Mouse (Mus musculus): Measurements from ENCODE around the gene 9130213A22Rik. TPM values are rescaled to one million over a fixed set of nuclear protein-coding genes. Genes with fewer than 3 reads are reported as not detected.

Gene 9130213A22Rik
- polyA plus RNA-seq, 1 experiment from 2014 or later, result 0.29 TPM

DNA sequence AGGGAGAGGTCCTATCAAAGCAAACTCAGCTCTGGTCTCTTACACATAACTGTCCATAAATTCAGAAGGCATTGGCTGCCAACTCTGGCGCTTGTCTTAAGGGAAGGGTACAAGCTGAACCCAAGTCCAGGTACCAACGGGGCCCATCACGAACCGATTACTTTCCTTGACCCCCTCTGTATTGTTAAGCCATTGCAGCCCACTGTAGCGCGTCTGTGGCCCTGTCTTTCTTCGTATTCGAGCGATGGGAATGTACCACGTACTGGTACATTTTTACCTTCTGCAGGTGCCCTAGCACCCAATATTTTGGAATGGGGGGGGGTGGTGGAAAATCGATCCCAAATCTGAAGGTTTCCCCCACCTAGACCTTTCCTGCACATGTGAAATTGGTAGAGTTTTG is 50.2 kb downstream of the 9130213A22Rik start:
- 88% methylated on average over 11 of the region's 11 CpGs for WGBS
- Histone ChIP-seq H3K9me3 (replicated peaks) (no peaks in the 10 kb centered on the region), H3K4me3 (peak overlapping the region; percentile 43), H3K36me3 (no peaks in the 10 kb centered on the region), H3K27ac (peak overlapping the region; percentile 93), H3K4me1 (peaks cover 41% of the 10 kb centered on the region), H3K27me3 (ENCODE audit: low read depth, poor library complexity, severe bottlenecking) (no peaks in the 10 kb centered on the region)
- no peak for DNase-seq (ENCODE audit: low spot score)

GRCm38 (mm10) chr11:69071262-69071661 is 51.1 kb downstream of the 9130213A22Rik start:
- DNase-seq (ENCODE audit: low spot score), result no peak
- Histone ChIP-seq H3K4me3 (peak overlapping the region; percentile 74), H3K4me1 (peaks cover 50% of the 10 kb centered on the region), H3K9me3 (replicated peaks) (no peaks in the 10 kb centered on the region), H3K27ac (peak overlapping the region; percentile 91), H3K36me3 (no peaks in the 10 kb centered on the region), H3K27me3 (ENCODE audit: low read depth, poor library complexity, severe bottlenecking) (no peaks in the 10 kb centered on the region)
- 23% methylated on average over 9 of the region's 9 CpGs for WGBS

GRCm38 (mm10) chr11:69070590-69071222 is 51.7 kb downstream of the 9130213A22Rik start, which contains the start of gene Tmem107:
Gene Tmem107, plus strand, starts transcription at chr11:69070806.
- H3K36me3 ChIP-seq, result no peaks in the 10 kb centered on the region
- WGBS, result under 1% methylated on average over 47 of the region's 47 CpGs
- H3K4me1 ChIP-seq, result peaks cover 55% of the 10 kb centered on the region

GRCm38 (mm10) chr11:69070093-69070492 is 52.3 kb downstream of the 9130213A22Rik start:
- H3K9me3 ChIP-seq (replicated peaks), result no peaks in the 10 kb centered on the region
- peak overlapping the region; percentile 74 for H3K4me3 ChIP-seq
- H3K27ac ChIP-seq, result peak overlapping the region; percentile 91
- no peaks in the 10 kb centered on the region for H3K27me3 ChIP-seq (ENCODE audit: low read depth, poor library complexity, severe bottlenecking)
- no peak for DNase-seq (ENCODE audit: low spot score)
- peaks cover 58% of the 10 kb centered on the region for H3K4me1 ChIP-seq
- H3K36me3 ChIP-seq, result no peaks in the 10 kb centered on the region
- WGBS, result 1% methylated on average over 13 of the region's 13 CpGs

More at GRCm38 (mm10) chr11:69070590-69071222, 51.7 kb downstream of the 9130213A22Rik start, which contains the start of gene Tmem107:
- Histone ChIP-seq H3K27me3 (ENCODE audit: low read depth, poor library complexity, severe bottlenecking) (no peaks in the 10 kb centered on the region), H3K4me3 (peak within 1 kb of the TSS; percentile 74), H3K9me3 (replicated peaks) (no peaks in the 10 kb centered on the region), H3K27ac (peak within 1 kb of the TSS; percentile 91)
- DNase-seq (ENCODE audit: low spot score), result peak; percentile 94

Other genes with a start within 250 kb of the 9130213A22Rik start
- 0.04 and 0.09 TPM in 2 replicates for gene Rnf222, start 234.0 kb downstream of the 9130213A22Rik start, polyA plus RNA-seq (2016; fragmentation: Nextera tagmentation; extraction: Ambion mirVana)
- 1,058 and 1,266 TPM in 2 replicates for gene Rpl26, start 221.0 kb downstream of the 9130213A22Rik start, polyA plus RNA-seq (2016; fragmentation: Nextera tagmentation; extraction: Ambion mirVana)
- gene Odf4, start 195.5 kb downstream of the 9130213A22Rik start, polyA plus RNA-seq (2016; fragmentation: Nextera tagmentation; extraction: Ambion mirVana), result not detected in 2 replicates
- 8.0 and 9.0 TPM in 2 replicates for gene Arhgef15, start 165.1 kb downstream of the 9130213A22Rik start, polyA plus RNA-seq (2016; fragmentation: Nextera tagmentation; extraction: Ambion mirVana)
- 2.4 and 3.2 TPM in 2 replicates for gene Slc25a35, start 154.5 kb downstream of the 9130213A22Rik start, polyA plus RNA-seq (2016; fragmentation: Nextera tagmentation; extraction: Ambion mirVana)
- gene Rangrf, start 147.4 kb downstream of the 9130213A22Rik start, polyA plus RNA-seq (2016; fragmentation: Nextera tagmentation; extraction: Ambion mirVana), result 88.6 and 115 TPM in 2 replicates
- gene Pfas, start 114.1 kb downstream of the 9130213A22Rik start, polyA plus RNA-seq (2016; fragmentation: Nextera tagmentation; extraction: Ambion mirVana), result 66.5 and 70.0 TPM in 2 replicates
- gene Ctc1, start 106.7 kb downstream of the 9130213A22Rik start, polyA plus RNA-seq (2016; fragmentation: Nextera tagmentation; extraction: Ambion mirVana), result 103 and 104 TPM in 2 replicates
- 214 and 217 TPM in 2 replicates for gene Aurkb, start 76.9 kb downstream of the 9130213A22Rik start, polyA plus RNA-seq (2016; fragmentation: Nextera tagmentation; extraction: Ambion mirVana)
- gene Borcs6, start 62.9 kb downstream of the 9130213A22Rik start, polyA plus RNA-seq (2016; fragmentation: Nextera tagmentation; extraction: Ambion mirVana), result 5.3 and 6.0 TPM in 2 replicates
- 35.8 and 38.6 TPM in 2 replicates for gene Tmem107, start 51.8 kb downstream of the 9130213A22Rik start, polyA plus RNA-seq (2016; fragmentation: Nextera tagmentation; extraction: Ambion mirVana)
- 51.1 and 72.1 TPM in 2 replicates for gene Vamp2, start 34.1 kb downstream of the 9130213A22Rik start, polyA plus RNA-seq (2016; fragmentation: Nextera tagmentation; extraction: Ambion mirVana)
- gene Per1, start 27.4 kb downstream of the 9130213A22Rik start, polyA plus RNA-seq (2016; fragmentation: Nextera tagmentation; extraction: Ambion mirVana), result 10.3 and 10.8 TPM in 2 replicates
- 0.53 and 0.90 TPM in 2 replicates for gene Hes7, start 2.2 kb downstream of the 9130213A22Rik start, polyA plus RNA-seq (2016; fragmentation: Nextera tagmentation; extraction: Ambion mirVana)
- gene Aloxe3, start 3.3 kb upstream of the 9130213A22Rik start, polyA plus RNA-seq (2016; fragmentation: Nextera tagmentation; extraction: Ambion mirVana), result 0.28 and 0.39 TPM in 2 replicates
- gene Alox12b, start 34.4 kb upstream of the 9130213A22Rik start, polyA plus RNA-seq (2016; fragmentation: Nextera tagmentation; extraction: Ambion mirVana), result 0.05 TPM in 1 of 2 replicates, not detected in the other
- 0.15 TPM in 1 of 2 replicates, not detected in the other for gene Alox8, start 75.3 kb upstream of the 9130213A22Rik start, polyA plus RNA-seq (2016; fragmentation: Nextera tagmentation; extraction: Ambion mirVana)
- gene Gucy2e, start 114.4 kb upstream of the 9130213A22Rik start, polyA plus RNA-seq (2016; fragmentation: Nextera tagmentation; extraction: Ambion mirVana), result not detected in 2 replicates
- gene Cntrob, start 201.2 kb upstream of the 9130213A22Rik start, polyA plus RNA-seq (2016; fragmentation: Nextera tagmentation; extraction: Ambion mirVana), result 28.9 and 36.2 TPM in 2 replicates
- gene Trappc1, start 201.4 kb upstream of the 9130213A22Rik start, polyA plus RNA-seq (2016; fragmentation: Nextera tagmentation; extraction: Ambion mirVana), result 135 and 144 TPM in 2 replicates
- gene Kcnab3, start 203.7 kb upstream of the 9130213A22Rik start, polyA plus RNA-seq (2016; fragmentation: Nextera tagmentation; extraction: Ambion mirVana), result 0.93 and 1.4 TPM in 2 replicates
- gene Rnf227, start 217.9 kb upstream of the 9130213A22Rik start, polyA plus RNA-seq (2016; fragmentation: Nextera tagmentation; extraction: Ambion mirVana), result 14.2 and 20.6 TPM in 2 replicates
- 35.1 and 70.5 TPM in 2 replicates for gene Chd3, start 246.8 kb upstream of the 9130213A22Rik start, polyA plus RNA-seq (2016; fragmentation: Nextera tagmentation; extraction: Ambion mirVana)